Mouse (Mus musculus): ENCODE results near the gene Foxb1. TPM values are rescaled to one million over a fixed set of nuclear protein-coding genes. Genes with fewer than 3 reads are reported as not detected.

Foxb1 gene
- polyA plus RNA-seq, 1 experiment from 2014 or later: not detected

GRCm38 (mm10) chr9:69758946-69759615 is 1.7 kb downstream of the Foxb1 start:
- H3K9me3 ChIP-seq (replicated peaks; ENCODE audit: control insufficient read depth, low read length): no peaks in the 10 kb centered on the region
- H3K9ac ChIP-seq (ENCODE audit: low read length): no peak overlapping the region
- H3K36me3 ChIP-seq (ENCODE audit: control insufficient read depth, insufficient read depth, low read length): no peaks in the 10 kb centered on the region
- H3K4me3 ChIP-seq (replicated peaks; ENCODE audit: low read length): no peak overlapping the region
- no peak for ATAC-seq (ENCODE audit: insufficient read depth, low FRiP score)
- peaks cover 92% of the 10 kb centered on the region for H3K27me3 ChIP-seq (ENCODE audit: control insufficient read depth, insufficient read depth, low read length)
- H3K4me2 ChIP-seq (ENCODE audit: low read depth, low read length): no peak overlapping the region
- H3K27ac ChIP-seq (ENCODE audit: low read length): no peak overlapping the region
- under 1% methylated on average over 42 of the region's 42 CpGs for WGBS
- H3K4me1 ChIP-seq (ENCODE audit: control insufficient read depth, insufficient read depth, low read length): no peaks in the 10 kb centered on the region

GRCm38 (mm10) chr9:69758506-69758905 is 2.2 kb downstream of the Foxb1 start:
- H3K27me3 ChIP-seq (ENCODE audit: control insufficient read depth, insufficient read depth, low read length): peaks cover 92% of the 10 kb centered on the region
- H3K4me2 ChIP-seq (ENCODE audit: low read depth, low read length): no peak overlapping the region
- H3K9me3 ChIP-seq (replicated peaks; ENCODE audit: control insufficient read depth, low read length): no peaks in the 10 kb centered on the region
- no peaks in the 10 kb centered on the region for H3K4me1 ChIP-seq (ENCODE audit: control insufficient read depth, insufficient read depth, low read length)
- no peaks in the 10 kb centered on the region for H3K36me3 ChIP-seq (ENCODE audit: control insufficient read depth, insufficient read depth, low read length)
- WGBS: 2% methylated on average over 17 of the region's 17 CpGs
- H3K4me3 ChIP-seq (replicated peaks; ENCODE audit: low read length): no peak overlapping the region
- H3K9ac ChIP-seq (ENCODE audit: low read length): no peak overlapping the region
- no peak overlapping the region for H3K27ac ChIP-seq (ENCODE audit: low read length)
- ATAC-seq (ENCODE audit: insufficient read depth, low FRiP score): no peak

GRCm38 (mm10) chr9:69757254-69757653 is 3.5 kb downstream of the Foxb1 start:
- H3K27ac ChIP-seq (ENCODE audit: low read length): no peak overlapping the region
- 24% methylated on average over 4 of the region's 4 CpGs for WGBS
- no peaks in the 10 kb centered on the region for H3K36me3 ChIP-seq (ENCODE audit: control insufficient read depth, insufficient read depth, low read length)
- no peak for ATAC-seq (ENCODE audit: insufficient read depth, low FRiP score)
- H3K4me1 ChIP-seq (ENCODE audit: control insufficient read depth, insufficient read depth, low read length): no peaks in the 10 kb centered on the region
- H3K9ac ChIP-seq (ENCODE audit: low read length): no peak overlapping the region
- H3K9me3 ChIP-seq (replicated peaks; ENCODE audit: control insufficient read depth, low read length): no peaks in the 10 kb centered on the region
- peaks cover 86% of the 10 kb centered on the region for H3K27me3 ChIP-seq (ENCODE audit: control insufficient read depth, insufficient read depth, low read length)
- no peak overlapping the region for H3K4me3 ChIP-seq (replicated peaks; ENCODE audit: low read length)
- no peak overlapping the region for H3K4me2 ChIP-seq (ENCODE audit: low read depth, low read length)

- Histone ChIP-seq H3K9ac (ENCODE audit: low read length) (no peak overlapping the region), H3K4me3 (replicated peaks; ENCODE audit: low read length) (no peak overlapping the region), H3K36me3 (ENCODE audit: control insufficient read depth, insufficient read depth, low read length) (no peaks in the 10 kb centered on the region), H3K9me3 (replicated peaks; ENCODE audit: control insufficient read depth, low read length) (no peaks in the 10 kb centered on the region), H3K27me3 (ENCODE audit: control insufficient read depth, insufficient read depth, low read length) (peaks cover 82% of the 10 kb centered on the region), H3K4me2 (ENCODE audit: low read depth, low read length) (no peak overlapping the region), H3K27ac (ENCODE audit: low read length) (no peak overlapping the region), H3K4me1 (ENCODE audit: control insufficient read depth, insufficient read depth, low read length) (no peaks in the 10 kb centered on the region)
- no peak for ATAC-seq (ENCODE audit: insufficient read depth, low FRiP score)
- 11% methylated on average over 3 of the region's 3 CpGs for WGBS
These were observed 4.3 kb downstream of the Foxb1 start for GRCm38 (mm10) chr9:69756456-69756855.

GRCm38 (mm10) chr9:69756041-69756440 is 4.7 kb downstream of the Foxb1 start:
- Histone ChIP-seq H3K36me3 (ENCODE audit: control insufficient read depth, insufficient read depth, low read length) (no peaks in the 10 kb centered on the region), H3K27me3 (ENCODE audit: control insufficient read depth, insufficient read depth, low read length) (peaks cover 78% of the 10 kb centered on the region), H3K9me3 (replicated peaks; ENCODE audit: control insufficient read depth, low read length) (no peaks in the 10 kb centered on the region), H3K4me2 (ENCODE audit: low read depth, low read length) (no peak overlapping the region), H3K9ac (ENCODE audit: low read length) (no peak overlapping the region), H3K27ac (ENCODE audit: low read length) (no peak overlapping the region), H3K4me1 (ENCODE audit: control insufficient read depth, insufficient read depth, low read length) (no peaks in the 10 kb centered on the region), H3K4me3 (replicated peaks; ENCODE audit: low read length) (no peak overlapping the region)
- 24% methylated on average over 7 of the region's 7 CpGs for WGBS
- no peak for ATAC-seq (ENCODE audit: insufficient read depth, low FRiP score)

- no peak overlapping the region for H3K27ac ChIP-seq (ENCODE audit: low read length)
- H3K4me2 ChIP-seq (ENCODE audit: low read depth, low read length): no peak overlapping the region
- WGBS: 16% methylated on average over 5 of the region's 5 CpGs
- H3K9me3 ChIP-seq (replicated peaks; ENCODE audit: control insufficient read depth, low read length): no peaks in the 10 kb centered on the region
- H3K4me1 ChIP-seq (ENCODE audit: control insufficient read depth, insufficient read depth, low read length): no peaks in the 10 kb centered on the region
- ATAC-seq (ENCODE audit: insufficient read depth, low FRiP score): no peak
- peaks cover 69% of the 10 kb centered on the region for H3K27me3 ChIP-seq (ENCODE audit: control insufficient read depth, insufficient read depth, low read length)
- H3K36me3 ChIP-seq (ENCODE audit: control insufficient read depth, insufficient read depth, low read length): no peaks in the 10 kb centered on the region
- H3K9ac ChIP-seq (ENCODE audit: low read length): no peak overlapping the region
- no peak overlapping the region for H3K4me3 ChIP-seq (replicated peaks; ENCODE audit: low read length)
These were observed 5.6 kb downstream of the Foxb1 start for GRCm38 (mm10) chr9:69755157-69755556.

- Histone ChIP-seq H3K4me1 (ENCODE audit: control insufficient read depth, insufficient read depth, low read length) (no peaks in the 10 kb centered on the region), H3K4me2 (ENCODE audit: low read depth, low read length) (no peak overlapping the region), H3K9ac (ENCODE audit: low read length) (no peak overlapping the region), H3K27me3 (ENCODE audit: control insufficient read depth, insufficient read depth, low read length) (peaks cover 65% of the 10 kb centered on the region), H3K4me3 (replicated peaks; ENCODE audit: low read length) (no peak overlapping the region), H3K27ac (ENCODE audit: low read length) (no peak overlapping the region), H3K36me3 (ENCODE audit: control insufficient read depth, insufficient read depth, low read length) (no peaks in the 10 kb centered on the region), H3K9me3 (replicated peaks; ENCODE audit: control insufficient read depth, low read length) (no peaks in the 10 kb centered on the region)
- no peak for ATAC-seq (ENCODE audit: insufficient read depth, low FRiP score)
- WGBS: 10% methylated on average over 5 of the region's 5 CpGs
These were observed 6.0 kb downstream of the Foxb1 start for GRCm38 (mm10) chr9:69754712-69755111.

- Histone ChIP-seq H3K4me2 (ENCODE audit: low read depth, low read length) (no peak overlapping the region), H3K36me3 (ENCODE audit: control insufficient read depth, insufficient read depth, low read length) (no peaks in the 10 kb centered on the region), H3K9ac (ENCODE audit: low read length) (no peak overlapping the region), H3K9me3 (replicated peaks; ENCODE audit: control insufficient read depth, low read length) (no peaks in the 10 kb centered on the region), H3K27ac (ENCODE audit: low read length) (no peak overlapping the region), H3K4me3 (replicated peaks; ENCODE audit: low read length) (no peak overlapping the region), H3K27me3 (ENCODE audit: control insufficient read depth, insufficient read depth, low read length) (peaks cover 61% of the 10 kb centered on the region), H3K4me1 (ENCODE audit: control insufficient read depth, insufficient read depth, low read length) (no peaks in the 10 kb centered on the region)
- 16% methylated on average over 7 of the region's 7 CpGs for WGBS
- no peak for ATAC-seq (ENCODE audit: insufficient read depth, low FRiP score)
These were observed 6.4 kb downstream of the Foxb1 start for GRCm38 (mm10) chr9:69754291-69754690.

- H3K4me2 ChIP-seq (ENCODE audit: low read depth, low read length): no peak overlapping the region
- no peak overlapping the region for H3K9ac ChIP-seq (ENCODE audit: low read length)
- H3K27ac ChIP-seq (ENCODE audit: low read length): no peak overlapping the region
- no peak for ATAC-seq (ENCODE audit: insufficient read depth, low FRiP score)
- no peak overlapping the region for H3K4me3 ChIP-seq (replicated peaks; ENCODE audit: low read length)
- peaks cover 5% of the 10 kb centered on the region; the same call in 1 of the 2 replicates for H3K27me3 ChIP-seq (ENCODE audit: control insufficient read depth, insufficient read depth, low read length)
- H3K9me3 ChIP-seq (replicated peaks; ENCODE audit: control insufficient read depth, low read length): no peaks in the 10 kb centered on the region
- H3K36me3 ChIP-seq (ENCODE audit: control insufficient read depth, insufficient read depth, low read length): no peaks in the 10 kb centered on the region
- no peaks in the 10 kb centered on the region for H3K4me1 ChIP-seq (ENCODE audit: control insufficient read depth, insufficient read depth, low read length)
- 86% methylated on average over 1 of the region's 1 CpGs for WGBS
These were observed 12.8 kb downstream of the Foxb1 start for GRCm38 (mm10) chr9:69747971-69748370.
